Mouse (Mus musculus) hindbrain, embryonic 14.5 days (tissue): ENCODE data around the gene Ndufaf4. TPM values are rescaled to one million over a fixed set of nuclear protein-coding genes. Genes with fewer than 3 reads are reported as not detected.
A peak's percentile ranks its signal among the peaks of the same experiment; 100 is the strongest.

Source experiments
- ATAC-seq: fragments of 200-750 bp; cut with Nextera tagmentation; 2 replicates; pipeline ENCODE4 v1.8.0; 2017; ENCODE audit warnings: moderate number of reproducible peaks, mild to moderate bottlenecking, moderate TSS enrichment, moderate library complexity; ENCODE audit not compliant: low FRiP score
- DNase-seq: peaks from one replicate; pipeline ENCODE4 v3.0.0-alpha.2; 2015; ENCODE audit warnings: low spot score
- H3K27ac ChIP-seq: fragments of 300-500 bp; sonication (generic); 2 replicates; pipeline ENCODE4 v1.5.1; 2014; ENCODE audit warnings: mild to moderate bottlenecking, moderate library complexity
- H3K27me3 ChIP-seq: fragments of 300-500 bp; sonication (generic); 2 replicates; pipeline ENCODE4 v1.6.1; 2014; ENCODE audit warnings: mild to moderate bottlenecking, low read length, mixed read lengths; ENCODE audit not compliant: control insufficient read depth, insufficient read depth
- H3K36me3 ChIP-seq: fragments of 300-500 bp; sonication (generic); replicated peaks from 2 replicates; pipeline ENCODE4 v1.6.1; 2014; ENCODE audit not compliant: control insufficient read depth, insufficient read depth
- H3K4me1 ChIP-seq: fragments of 300-500 bp; sonication (generic); replicated peaks from 2 replicates; pipeline ENCODE4 v1.6.1; 2014; ENCODE audit warnings: antibody characterized with exemption, low read length, mixed read lengths; ENCODE audit not compliant: control insufficient read depth, insufficient read depth
- H3K4me2 ChIP-seq: fragments of 300-500 bp; sonication (generic); replicated peaks from 2 replicates; pipeline ENCODE4 v1.6.1; 2014; ENCODE audit warnings: mild to moderate bottlenecking, moderate library complexity
- H3K4me3 ChIP-seq: fragments of 300-500 bp; sonication (generic); replicated peaks from 2 replicates; pipeline ENCODE4 v1.5.1; 2014; ENCODE audit warnings: mild to moderate bottlenecking, low read length
- H3K9ac ChIP-seq: fragments of 300-500 bp; sonication (generic); 2 replicates; pipeline ENCODE4 v1.6.1; 2014
- H3K9me3 ChIP-seq: fragments of 300-500 bp; sonication (generic); 2 replicates; pipeline ENCODE4 v1.6.1; 2016; ENCODE audit warnings: low read length; ENCODE audit not compliant: control insufficient read depth
- WGBS: fragments of 180-500 bp; shearing (Covaris S2); extraction: QIAGEN DNeasy Blood & Tissue Kit; methylation state at CpG from one replicate; pipeline ENCODE4 v1.1.7; 2014; 5-methylcytosine and 5-hydroxymethylcytosine counted together
- polyA plus RNA-seq: library from polyadenylated mRNA; unstranded; fragments of >200 nt; fragmentation: Nextera tagmentation; extraction: Ambion mirVana; gene quantifications from 2 replicates; pipeline ENCODE4 v1.2.1, GENCODE M21; 2014

The Ndufaf4 gene
- polyA plus RNA-seq, 1 experiment from 2014 or later: 74.2 TPM

DNA sequence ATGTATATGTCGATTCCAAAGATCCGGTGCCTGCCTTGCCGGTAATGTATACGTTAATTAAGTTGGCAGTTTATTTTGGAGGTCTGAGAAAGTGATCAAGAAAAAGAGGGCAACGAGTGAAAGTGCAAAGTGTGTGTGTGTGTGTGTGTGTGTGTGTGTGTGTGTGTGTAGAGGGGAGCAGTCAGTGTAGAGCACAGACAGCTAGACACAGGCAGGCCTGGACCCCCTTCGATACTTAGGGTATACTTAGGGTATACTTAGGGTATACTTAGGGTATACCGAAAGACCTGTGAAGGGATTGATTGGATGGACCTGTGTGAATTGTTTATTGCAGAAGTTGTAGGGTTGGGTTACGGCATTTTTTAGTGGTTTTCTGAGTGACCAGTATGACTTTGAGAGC, 753 bp downstream of the Ndufaf4 start:
- H3K4me2 ChIP-seq: peak overlapping the region; percentile 56
- H3K27me3 ChIP-seq: no peaks in the 10 kb centered on the region
- H3K9me3 ChIP-seq: no peaks in the 10 kb centered on the region
- peak overlapping the region; percentile 77 for H3K9ac ChIP-seq
- peaks cover 11% of the 10 kb centered on the region for H3K4me1 ChIP-seq
- H3K36me3 ChIP-seq: peaks cover 27% of the 10 kb centered on the region
- 25% methylated on average over 8 of the region's 8 CpGs for WGBS
- no peak for ATAC-seq
- H3K27ac ChIP-seq: no peak overlapping the region; the same call in 1 of the 2 replicates
- peak overlapping the region; percentile 85 for H3K4me3 ChIP-seq
- no peak for DNase-seq

DNA sequence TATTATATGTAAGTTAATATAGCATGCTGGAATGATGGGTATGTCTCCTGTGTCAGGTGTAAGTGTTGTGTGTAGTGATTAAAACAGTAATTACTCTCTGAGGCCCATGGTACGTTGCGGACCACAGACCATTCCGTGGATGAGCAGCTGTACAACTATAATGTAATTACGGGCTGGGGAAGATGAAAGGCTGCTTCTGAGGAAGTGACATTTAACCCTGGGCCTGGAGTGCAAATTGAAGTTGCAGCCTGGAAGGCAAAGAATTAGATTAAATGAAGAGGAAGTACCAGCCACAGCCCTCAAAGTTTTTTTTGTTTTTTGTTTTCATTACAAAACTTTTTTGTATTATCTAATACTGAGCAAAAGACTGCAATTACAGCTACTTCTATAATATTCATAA, 1.3 kb downstream of the Ndufaf4 start:
- peak overlapping the region; percentile 56 for H3K4me2 ChIP-seq
- 29% methylated on average over 4 of the region's 4 CpGs for WGBS
- H3K9me3 ChIP-seq: no peaks in the 10 kb centered on the region
- H3K9ac ChIP-seq: peak overlapping the region; percentile 77
- peaks cover 27% of the 10 kb centered on the region for H3K36me3 ChIP-seq
- H3K27ac ChIP-seq: no peak overlapping the region
- peaks cover 11% of the 10 kb centered on the region for H3K4me1 ChIP-seq
- peak overlapping the region; percentile 85 for H3K4me3 ChIP-seq
- no peaks in the 10 kb centered on the region for H3K27me3 ChIP-seq
- DNase-seq (no peak), ATAC-seq (no peak)

DNA sequence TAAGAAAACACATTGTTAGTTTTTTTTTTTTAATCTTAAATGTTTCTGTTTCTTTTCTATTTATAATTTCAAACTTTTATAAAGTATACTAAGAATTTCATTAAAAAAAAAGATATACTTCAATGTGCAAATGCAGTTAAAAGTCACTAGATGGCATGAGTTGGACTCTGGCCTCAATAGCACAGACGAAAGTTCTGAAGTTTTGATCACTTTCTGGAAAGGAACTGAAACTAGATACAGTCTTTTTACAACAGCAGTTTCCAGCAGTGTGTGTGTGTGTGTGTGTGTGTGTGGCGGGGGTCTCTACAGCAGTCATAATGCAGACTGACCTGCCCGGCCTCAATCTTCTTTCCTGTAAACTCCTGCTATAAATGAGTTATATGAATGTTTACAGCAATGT, 9.9 kb downstream of the Ndufaf4 start:
- WGBS: 80% methylated on average over 3 of the region's 3 CpGs
- Histone ChIP-seq H3K9me3 (no peaks in the 10 kb centered on the region), H3K27ac (no peak overlapping the region), H3K4me2 (no peak overlapping the region), H3K27me3 (no peaks in the 10 kb centered on the region), H3K9ac (no peak overlapping the region), H3K4me1 (no peaks in the 10 kb centered on the region), H3K36me3 (peaks cover 9% of the 10 kb centered on the region), H3K4me3 (no peak overlapping the region)
- DNase-seq (no peak), ATAC-seq (no peak)

DNA sequence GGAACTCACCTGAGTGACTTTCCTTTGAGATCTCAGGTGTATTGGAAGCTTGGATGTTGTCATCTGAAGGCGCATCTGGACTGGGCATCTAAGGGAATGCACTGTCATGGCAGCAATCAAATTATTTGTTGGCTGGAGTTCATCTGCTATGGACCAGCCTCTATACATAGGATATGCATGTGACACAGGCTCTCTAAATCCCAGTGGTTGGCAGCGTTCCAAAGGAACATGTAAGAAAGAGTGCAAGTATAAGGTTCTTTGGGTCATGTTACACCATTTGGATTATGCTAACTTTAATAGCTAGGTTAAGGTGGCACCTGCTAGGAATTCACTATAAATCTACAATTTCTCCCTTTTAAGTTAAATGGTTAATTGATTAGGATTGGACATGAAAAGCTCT, 17.7 kb downstream of the Ndufaf4 start:
- Histone ChIP-seq H3K4me1 (no peaks in the 10 kb centered on the region), H3K27ac (no peak overlapping the region), H3K4me2 (no peak overlapping the region), H3K27me3 (no peaks in the 10 kb centered on the region), H3K4me3 (no peak overlapping the region), H3K9ac (no peak overlapping the region), H3K36me3 (no peaks in the 10 kb centered on the region), H3K9me3 (no peaks in the 10 kb centered on the region)
- DNase-seq (no peak), ATAC-seq (no peak)
- 95% methylated on average over 2 of the region's 2 CpGs for WGBS

DNA sequence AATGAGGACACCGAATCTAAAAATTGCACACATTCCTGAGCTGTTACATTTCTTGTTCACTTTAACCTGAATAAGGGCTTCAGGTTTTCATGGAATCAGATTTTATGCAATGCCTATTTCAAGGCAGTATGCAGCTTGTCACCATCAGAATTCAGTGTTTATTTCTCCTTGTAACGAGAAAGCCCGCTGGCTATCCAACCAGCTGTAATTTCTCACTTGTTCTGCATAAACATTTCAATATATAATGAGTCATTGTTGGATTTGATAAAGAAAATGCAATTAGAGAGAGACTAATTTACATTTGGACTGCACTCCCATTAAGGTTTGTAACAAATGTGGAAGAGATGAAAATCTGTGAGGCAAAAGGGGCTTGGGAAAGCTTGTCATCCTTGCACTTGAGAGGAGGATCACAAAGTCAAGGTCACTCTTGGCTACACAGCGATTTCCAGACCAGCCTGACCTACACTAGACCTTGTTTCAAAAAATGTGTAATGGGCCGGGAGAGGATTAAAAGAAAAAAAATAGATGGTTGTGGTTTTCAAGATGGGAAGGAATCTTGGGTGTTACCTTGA, 22.2 kb downstream of the Ndufaf4 start:
- H3K27me3 ChIP-seq: no peaks in the 10 kb centered on the region
- no peak overlapping the region for H3K27ac ChIP-seq
- 75% methylated on average over 5 of the region's 5 CpGs for WGBS
- no peak for DNase-seq
- H3K4me2 ChIP-seq: no peak overlapping the region
- H3K9ac ChIP-seq: no peak overlapping the region
- no peak overlapping the region for H3K4me3 ChIP-seq
- no peaks in the 10 kb centered on the region for H3K9me3 ChIP-seq
- no peaks in the 10 kb centered on the region for H3K4me1 ChIP-seq
- ATAC-seq: no peak
- no peaks in the 10 kb centered on the region for H3K36me3 ChIP-seq

DNA sequence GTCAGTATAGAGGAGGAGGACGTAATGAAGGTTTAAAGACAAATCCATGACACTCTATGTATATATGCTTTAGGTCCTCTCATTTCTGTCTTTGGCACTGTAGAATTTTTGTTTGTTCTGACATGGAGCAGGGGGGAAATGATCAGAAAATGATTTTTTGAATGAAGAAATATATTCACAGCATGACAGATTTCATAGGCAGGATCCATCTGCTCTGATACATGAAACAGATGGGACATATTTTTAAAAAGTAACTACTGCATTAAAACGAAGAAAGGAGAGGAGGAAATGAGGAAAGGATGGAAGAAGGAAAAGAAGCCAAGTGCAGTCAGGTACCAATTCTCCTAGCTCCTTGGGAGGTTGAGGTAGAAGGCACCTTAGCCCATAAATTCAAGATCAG, 26.8 kb downstream of the Ndufaf4 start:
- ATAC-seq: no peak
- H3K27me3 ChIP-seq: no peaks in the 10 kb centered on the region
- H3K4me1 ChIP-seq: no peaks in the 10 kb centered on the region
- no peaks in the 10 kb centered on the region for H3K9me3 ChIP-seq
- no peak overlapping the region for H3K4me3 ChIP-seq
- DNase-seq: no peak
- H3K36me3 ChIP-seq: no peaks in the 10 kb centered on the region
- no peak overlapping the region for H3K9ac ChIP-seq
- no peak overlapping the region for H3K27ac ChIP-seq
- 81% methylated on average over 2 of the region's 2 CpGs for WGBS
- no peak overlapping the region for H3K4me2 ChIP-seq

DNA sequence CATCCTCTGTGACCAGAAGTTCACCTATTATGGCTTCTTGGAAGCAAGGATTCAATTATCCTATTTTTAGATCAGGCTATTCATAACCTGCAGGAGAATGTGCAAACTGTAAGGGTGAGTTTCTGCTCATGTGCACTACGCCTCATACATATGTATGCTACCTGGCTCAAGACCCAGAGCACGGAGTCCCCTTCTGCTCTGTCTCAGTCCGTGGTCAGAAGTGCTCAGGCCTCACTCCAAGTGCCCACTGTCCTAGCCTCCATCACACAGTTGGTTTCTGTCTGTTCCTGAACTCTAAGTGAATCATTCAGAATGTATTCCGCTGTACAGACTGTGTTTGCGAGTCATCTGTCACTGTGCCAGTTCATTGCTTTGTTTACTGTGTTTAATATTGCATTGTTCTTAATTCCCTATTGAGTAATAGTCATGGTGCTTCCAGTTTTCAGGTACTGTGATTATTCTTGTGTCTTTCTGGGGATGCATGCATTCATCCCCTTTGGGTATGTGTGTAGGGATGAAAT, 30.4 kb downstream of the Ndufaf4 start:
- H3K4me2 ChIP-seq: no peak overlapping the region
- no peak overlapping the region for H3K27ac ChIP-seq
- H3K9me3 ChIP-seq: no peaks in the 10 kb centered on the region
- 73% methylated on average over 5 of the region's 5 CpGs for WGBS
- no peak for DNase-seq
- no peak overlapping the region for H3K4me3 ChIP-seq
- no peak overlapping the region for H3K9ac ChIP-seq
- no peaks in the 10 kb centered on the region for H3K27me3 ChIP-seq
- ATAC-seq: peak; percentile 62
- no peaks in the 10 kb centered on the region for H3K4me1 ChIP-seq
- H3K36me3 ChIP-seq: no peaks in the 10 kb centered on the region

DNA sequence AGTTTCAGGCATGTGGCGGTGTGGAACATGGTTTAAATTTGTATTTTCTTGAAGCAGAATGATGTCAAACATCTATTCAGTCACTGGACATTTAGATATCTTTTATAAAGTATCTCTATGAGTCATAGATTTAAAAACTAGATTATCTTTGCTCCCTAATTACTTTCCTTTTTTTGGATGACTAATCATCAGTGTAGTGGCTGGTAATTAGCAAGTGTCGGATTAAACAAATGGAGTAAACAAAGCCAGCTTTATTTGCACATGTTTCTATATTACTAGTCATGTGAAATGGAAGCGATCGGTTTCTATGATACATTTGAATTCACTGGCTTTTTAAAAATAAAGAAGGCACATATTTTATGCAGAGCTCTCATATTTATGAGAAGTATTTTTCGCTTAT, 31.0 kb downstream of the Ndufaf4 start:
- ATAC-seq (no peak), DNase-seq (no peak)
- Histone ChIP-seq H3K4me3 (no peak overlapping the region), H3K9ac (no peak overlapping the region), H3K4me2 (no peak overlapping the region), H3K4me1 (no peaks in the 10 kb centered on the region), H3K27me3 (no peaks in the 10 kb centered on the region), H3K9me3 (no peaks in the 10 kb centered on the region), H3K36me3 (no peaks in the 10 kb centered on the region), H3K27ac (no peak overlapping the region)
- WGBS: 79% methylated on average over 5 of the region's 5 CpGs

DNA sequence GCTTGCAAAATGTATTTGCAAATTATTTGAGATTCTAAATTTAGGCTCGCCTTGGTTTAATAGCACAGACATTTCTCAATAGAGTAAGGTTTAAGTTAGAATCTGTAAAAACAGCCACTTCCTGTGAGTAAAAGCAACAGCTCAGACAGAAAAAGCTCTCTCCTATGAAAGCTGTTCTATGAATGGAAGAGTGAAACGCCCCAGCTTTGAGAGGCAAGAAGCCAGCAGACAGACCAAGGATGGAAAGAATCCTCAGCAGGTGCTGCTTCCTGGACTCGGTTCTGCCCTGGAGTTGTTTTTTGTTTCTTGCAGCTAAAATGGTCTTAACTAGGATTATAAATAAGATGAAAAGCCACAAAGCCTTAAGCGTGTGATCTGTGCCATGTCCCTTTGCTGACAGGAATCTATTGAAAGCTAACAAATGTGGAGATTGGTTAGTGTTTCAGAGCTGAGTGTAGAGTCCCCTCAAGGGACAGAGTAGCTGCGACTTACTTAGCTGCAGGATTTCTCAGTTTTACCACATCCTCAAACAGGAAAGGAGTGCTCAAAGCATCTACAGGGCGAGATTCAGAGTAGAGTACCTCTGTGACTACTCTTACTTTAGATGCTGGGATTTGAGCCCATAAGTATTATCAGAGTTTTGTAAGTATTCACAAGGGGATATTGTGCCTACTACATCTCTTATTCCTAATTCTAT, 45.0 kb downstream of the Ndufaf4 start:
- Histone ChIP-seq H3K36me3 (no peaks in the 10 kb centered on the region), H3K4me1 (no peaks in the 10 kb centered on the region), H3K9ac (no peak overlapping the region), H3K4me3 (no peak overlapping the region), H3K4me2 (no peak overlapping the region), H3K27me3 (no peaks in the 10 kb centered on the region), H3K27ac (no peak overlapping the region), H3K9me3 (no peaks in the 10 kb centered on the region)
- WGBS: 63% methylated on average over 6 of the region's 6 CpGs
- ATAC-seq (no peak), DNase-seq (no peak)
